Mouse (Mus musculus) ES-E14 (cell line): Measurements from ENCODE around the gene Lmod1. TPM values are rescaled to one million over a fixed set of nuclear protein-coding genes. Genes with fewer than 3 reads are reported as not detected.

Source experiments
- DNase-seq: peaks from one replicate; pipeline ENCODE4 v3.0.0-alpha.2; 2013; ENCODE audit warnings: low read depth, low spot score
- H3K27ac ChIP-seq: 2 replicates; pipeline ENCODE4 v1.5.1; 2012; ENCODE audit warnings: low read depth, mild to moderate bottlenecking, low read length, moderate library complexity, mixed read lengths; ENCODE audit not compliant: poor library complexity, insufficient read depth, severe bottlenecking
- H3K36me3 ChIP-seq: 2 replicates; pipeline ENCODE4 v1.6.1; 2012; ENCODE audit warnings: mild to moderate bottlenecking, low read length, moderate library complexity, mixed read lengths; ENCODE audit not compliant: control insufficient read depth, poor library complexity, insufficient read depth, severe bottlenecking
- H3K4me1 ChIP-seq, 2 experiments: fragments of 150-350 bp in 1 of 2; sonication (generic) in 1 of 2; 2 replicates each; pipeline ENCODE4 v1.6.1; 2012; ENCODE audit warnings: low read length in 2 of 2, mild to moderate bottlenecking in 1 of 2, mixed read lengths in 1 of 2; ENCODE audit not compliant: control insufficient read depth in 2 of 2, insufficient read depth in 2 of 2, poor library complexity in 1 of 2
- H3K4me3 ChIP-seq, 2 experiments: fragments of 150-350 bp in 1 of 2; sonication (generic) in 1 of 2; 2 replicates each; pipeline ENCODE4 v1.5.1; 2012; ENCODE audit warnings: low read length in 2 of 2, low read depth in 1 of 2, mild to moderate bottlenecking in 1 of 2, mixed read lengths in 1 of 2; ENCODE audit not compliant: insufficient read depth in 1 of 2, poor library complexity in 1 of 2, severe bottlenecking in 1 of 2
- H3K9ac ChIP-seq: 2 replicates; pipeline ENCODE4 v1.6.1; 2012; ENCODE audit warnings: low read depth, mild to moderate bottlenecking, low read length, mixed read lengths; ENCODE audit not compliant: poor library complexity, insufficient read depth, severe bottlenecking
- H3K9me3 ChIP-seq: fragments of 150-350 bp; sonication (generic); 2 replicates; pipeline ENCODE4 v1.6.1; 2012; ENCODE audit warnings: low read depth, mild to moderate bottlenecking, low read length; ENCODE audit not compliant: control insufficient read depth, insufficient read depth
- CHD2 ChIP-seq: IDR thresholded peaks from 2 replicates; pipeline ENCODE4 v1.6.1; 2014; ENCODE audit warnings: mild to moderate bottlenecking, low read depth, low read length, inconsistent platforms
- HCFC1 ChIP-seq: IDR thresholded peaks from 2 replicates; pipeline ENCODE4 v1.6.1; 2012; ENCODE audit warnings: low read length, inconsistent platforms, borderline replicate concordance; ENCODE audit not compliant: insufficient read depth
- MAFK ChIP-seq: IDR thresholded peaks from 2 replicates; pipeline ENCODE4 v1.6.1; 2014; ENCODE audit warnings: mild to moderate bottlenecking, low read depth, low read length, inconsistent platforms; ENCODE audit not compliant: insufficient read depth
- ZC3H11A ChIP-seq: IDR thresholded peaks from 2 replicates; pipeline ENCODE4 v1.6.1; 2012; ENCODE audit warnings: low read depth, mild to moderate bottlenecking, inconsistent platforms, low read length, borderline replicate concordance
- ZNF384 ChIP-seq: IDR thresholded peaks from 2 replicates; pipeline ENCODE4 v1.6.1; 2012; ENCODE audit warnings: low read depth, low read length, inconsistent platforms
- in situ Hi-C, 2 experiments: fragments of 600-800 bp; cut with MboI; formaldehyde crosslinking; loops; one replicate each; pipeline ENCODE4 v1.15.1; 2025; ENCODE audit warnings: low sequenced_read_pairs in 2 of 2, inconsistent platforms in 1 of 2; ENCODE audit not compliant: unreplicated experiment in 2 of 2
- total RNA-seq: library from RNA; depleted of rRNA; stranded (reverse); fragments of 300-350 nt; gene quantifications from 2 replicates; pipeline ENCODE4 v1.2.3, GENCODE M21; 2012; rRNA removed

Gene Lmod1
- total RNA-seq: 1.6 and 2.6 TPM in 2 replicates

- Histone ChIP-seq H3K9ac (no peak within 1 kb of the TSS), H3K36me3 (no peaks in the 10 kb centered on the region), H3K4me3 (peak within 1 kb of the TSS; percentile 5 to 47; a peak in 3 of 4 replicates), H3K27ac (no peak within 1 kb of the TSS), H3K4me1 (peaks cover 4 to 6% of the 10 kb centered on the region in 2 experiments; a peak in 1 of 4 replicates), H3K9me3 (no peaks in the 10 kb centered on the region)
- DNase-seq: no peak
- in situ Hi-C loops: no loop called here
- TF ChIP-seq CHD2 (no peak), ZNF384 (no peak), MAFK (no peak), ZC3H11A (no peak), HCFC1 (no peak)
Observed at GRCm38 (mm10) chr1:135324571-135324970, at the start of gene Lmod1. Gene Lmod1, plus strand, starts transcription at chr1:135324807.

- Histone ChIP-seq H3K27ac (no peak overlapping the region), H3K9me3 (no peaks in the 10 kb centered on the region), H3K36me3 (peaks cover 3% of the 10 kb centered on the region; the same call in 1 of the 2 replicates), H3K4me3 (no peak overlapping the region), H3K9ac (no peak overlapping the region; the same call in 1 of the 2 replicates), H3K4me1 (peaks cover 4 to 9% of the 10 kb centered on the region in 2 experiments; a peak in 3 of 4 replicates)
- in situ Hi-C loops: no loop called here
- no peak for DNase-seq
- TF ChIP-seq MAFK (no peak), ZNF384 (no peak), CHD2 (no peak), HCFC1 (no peak), ZC3H11A (no peak)
Observed at GRCm38 (mm10) chr1:135280646-135281045, 44.0 kb upstream of the Lmod1 start.

GRCm38 (mm10) chr1:135281841-135282240 lies 42.8 kb upstream of the Lmod1 start:
- TF ChIP-seq ZC3H11A (no peak), HCFC1 (no peak), ZNF384 (no peak), CHD2 (no peak), MAFK (no peak)
- in situ Hi-C loops: no loop called here
- no peak overlapping the region for H3K9ac ChIP-seq
- DNase-seq: no peak
- H3K4me3 ChIP-seq: no peak overlapping the region
- H3K36me3 ChIP-seq: peaks cover 3% of the 10 kb centered on the region; the same call in 1 of the 2 replicates
- peaks cover 4 to 9% of the 10 kb centered on the region in 2 experiments; a peak in 3 of 4 replicates for H3K4me1 ChIP-seq
- H3K27ac ChIP-seq: no peak overlapping the region
- H3K9me3 ChIP-seq: no peaks in the 10 kb centered on the region

- no peak for DNase-seq
- Histone ChIP-seq H3K9ac (peak overlapping the region; percentile 91), H3K4me1 (peaks cover 4 to 9% of the 10 kb centered on the region in 2 experiments; a peak in 3 of 4 replicates), H3K27ac (no peak overlapping the region), H3K4me3 (peak overlapping the region; percentile 95 to 96), H3K9me3 (no peaks in the 10 kb centered on the region), H3K36me3 (peaks cover 3% of the 10 kb centered on the region; the same call in 1 of the 2 replicates)
- in situ Hi-C loops: no loop called here
- TF ChIP-seq ZNF384: no peak
- TF ChIP-seq CHD2: no peak
- TF ChIP-seq ZC3H11A: no peak
- TF ChIP-seq MAFK: no peak
Observed at GRCm38 (mm10) chr1:135282536-135283286, 41.9 kb upstream of the Lmod1 start.
